Mouse (Mus musculus): ENCODE data around the gene Nusap1. TPM values are rescaled to one million over a fixed set of nuclear protein-coding genes. Genes with fewer than 3 reads are reported as not detected.

The Nusap1 gene
- polyA plus RNA-seq (2021; fragmentation: Nextera tagmentation), result 0.56 and 0.65 TPM in 2 replicates
- long read RNA-seq, experiment 1, partial matches to known transcripts, result 0 of 6 reads
- long read RNA-seq, experiment 1, other reads (novel, unspliced or antisense), result 2 of 6 reads
- long read RNA-seq, experiment 2, partial matches to known transcripts, result 0 of 2 reads
- long read RNA-seq, experiment 2, other reads (novel, unspliced or antisense), result 2 of 2 reads

GRCm38 (mm10) chr2:119618199-119618982, at the start of gene Nusap1, which contains the start of gene Oip5:
TSS of gene Nusap1 (plus strand) at chr2:119618298.
TSS of gene Oip5 (minus strand) at chr2:119618469.

GRCm38 (mm10) chr2:119662220-119663182, 44.4 kb downstream of the Nusap1 start, which contains the start of gene Ndufaf1:
TSS of gene Ndufaf1 (minus strand) at chr2:119662827.

GRCm38 (mm10) chr2:119674525-119675214, 56.6 kb downstream of the Nusap1 start, which contains the start of gene Rtf1:
TSS of gene Rtf1 (plus strand) at chr2:119675068.

Other genes with a start within 250 kb of the Nusap1 start
- 1.3 and 1.8 TPM in 2 replicates for gene Ino80, start 140.6 kb upstream of the Nusap1 start, polyA plus RNA-seq (2021; fragmentation: Nextera tagmentation)
- 0.40 and 0.44 TPM in 2 replicates for gene Exd1, start 70.7 kb upstream of the Nusap1 start, polyA plus RNA-seq (2021; fragmentation: Nextera tagmentation)
- 100 and 119 TPM in 2 replicates for gene Chp1, start 70.6 kb upstream of the Nusap1 start, polyA plus RNA-seq (2021; fragmentation: Nextera tagmentation)
- 1.2 and 1.4 TPM in 2 replicates for gene Oip5, start 171 bp downstream of the Nusap1 start, polyA plus RNA-seq (2021; fragmentation: Nextera tagmentation)
- 40.3 and 44.2 TPM in 2 replicates for gene Ndufaf1, start 44.5 kb downstream of the Nusap1 start, polyA plus RNA-seq (2021; fragmentation: Nextera tagmentation)
- 41.0 and 122 TPM in 2 replicates for gene Rtf1, start 56.8 kb downstream of the Nusap1 start, polyA plus RNA-seq (2021; fragmentation: Nextera tagmentation)
- 42.8 and 220 TPM in 2 replicates for gene Itpka, start 124.0 kb downstream of the Nusap1 start, polyA plus RNA-seq (2021; fragmentation: Nextera tagmentation)
- gene Ltk, start 142.1 kb downstream of the Nusap1 start, polyA plus RNA-seq (2021; fragmentation: Nextera tagmentation), result 1.6 and 3.0 TPM in 2 replicates
- 4.6 and 6.0 TPM in 2 replicates for gene Rpap1, start 169.2 kb downstream of the Nusap1 start, polyA plus RNA-seq (2021; fragmentation: Nextera tagmentation)
- gene Tyro3, start 179.4 kb downstream of the Nusap1 start, polyA plus RNA-seq (2021; fragmentation: Nextera tagmentation), result 32.4 and 46.0 TPM in 2 replicates

All from left cerebral cortex, adult 6 months (tissue).